Comparison of ENCODE assay signal across 8 mouse cellular contexts in the genomic region with DNA sequence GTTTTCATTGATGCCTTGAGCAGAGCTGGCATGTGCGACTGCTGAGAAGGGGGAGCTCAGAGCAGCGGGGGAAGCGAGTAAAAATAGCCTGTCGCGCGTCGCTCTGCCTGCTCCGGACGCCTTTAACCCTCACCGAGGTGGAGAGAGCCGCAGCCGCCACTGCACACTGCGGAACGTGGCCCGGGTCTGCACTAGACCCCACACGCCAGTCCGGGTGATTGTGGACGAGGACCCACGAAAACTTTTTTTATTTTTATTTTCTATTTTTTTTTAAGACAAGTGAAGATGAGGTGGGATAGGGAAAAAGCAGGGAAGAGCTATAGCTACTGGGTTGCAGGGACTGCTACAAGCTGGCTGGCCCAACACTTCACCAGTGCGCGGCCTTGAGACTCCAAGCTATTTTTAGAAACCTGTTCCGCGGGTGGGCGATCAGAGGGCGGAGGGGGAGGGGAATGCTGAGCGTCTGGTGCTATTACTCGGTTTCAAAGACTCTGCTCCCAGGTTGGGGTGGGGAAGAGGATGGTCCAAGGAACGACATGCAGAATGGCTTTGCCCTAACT. TPM values are rescaled to one million over a fixed set of nuclear protein-coding genes. Genes with fewer than 3 reads are reported as not detected.
DNase-seq lines count a peak whose midpoint lies in the region; ATAC-seq lines count a peak whose summit lies in the region.

No protein-coding gene starts in this region.

- 0 out of 2 replicates have a peak, but pooled peaks cover 10% of the 10 kb centered on the region for H3K9me3 ChIP-seq in megakaryocyte, embryonic 14.5 days
- H3K9me3 ChIP-seq in forebrain, embryonic 15.5 days, result no peaks in the 10 kb centered on the region
- H3K9me3 ChIP-seq in neural tube, embryonic 15.5 days (replicated peaks), result no peaks in the 10 kb centered on the region

- peak overlapping the region; percentile 70 for H3K9ac ChIP-seq in forebrain, embryonic 15.5 days (replicated peaks)
- H3K9ac ChIP-seq in neural tube, embryonic 15.5 days (replicated peaks), result peak overlapping the region; percentile 61

- peak overlapping the region; percentile 84 for H3K4me2 ChIP-seq in forebrain, embryonic 15.5 days (replicated peaks)
- H3K4me2 ChIP-seq in neural tube, embryonic 15.5 days, result peak overlapping the region; percentile 78

- no peaks in the 10 kb centered on the region for H3K36me3 ChIP-seq in megakaryocyte, embryonic 14.5 days (replicated peaks; ENCODE audit: low read length)
- no peaks in the 10 kb centered on the region for H3K36me3 ChIP-seq in forebrain, embryonic 15.5 days
- H3K36me3 ChIP-seq in neural tube, embryonic 15.5 days, result no peaks in the 10 kb centered on the region

- H3K4me3 ChIP-seq in megakaryocyte, embryonic 14.5 days (replicated peaks), result peak overlapping the region; percentile 67
- H3K4me3 ChIP-seq in forebrain, embryonic 15.5 days, result peak overlapping the region; percentile 74
- peak overlapping the region; percentile 64 for H3K4me3 ChIP-seq in neural tube, embryonic 15.5 days (replicated peaks)

- DNase-seq in layer of hippocampus, postnatal 25 days (ENCODE audit: extremely low spot score in 1 of 2, low spot score in 1 of 2), result peak; percentile 22 to 25
- no peak for DNase-seq in adrenal gland, postnatal 25 days
- no peak for DNase-seq in natural killer cell, adult 2 months (ENCODE audit: low spot score in 2 of 2)
- no peak for DNase-seq in thymus, adult 18-20 months

- ATAC-seq in megakaryocyte, adult 5-6 weeks (ENCODE audit: poor library complexity, severe bottlenecking), result no peak
- ATAC-seq in forebrain, embryonic 15.5 days (replicated peaks), result peak; percentile 75
- peak; percentile 58 for ATAC-seq in neural tube, embryonic 15.5 days (ENCODE audit: low FRiP score)

- H3K27me3 ChIP-seq in megakaryocyte, embryonic 14.5 days (replicated peaks), result peaks cover 97% of the 10 kb centered on the region
- 0 out of 2 replicates have a peak, but pooled peaks cover 9% of the 10 kb centered on the region for H3K27me3 ChIP-seq in forebrain, embryonic 15.5 days
- 0 out of 2 replicates have a peak, but pooled peaks cover 3% of the 10 kb centered on the region for H3K27me3 ChIP-seq in neural tube, embryonic 15.5 days (replicated peaks)

- under 1% methylated on average over 28 of the region's 28 CpGs for WGBS in forebrain, embryonic 15.5 days
- under 1% methylated on average over 28 of the region's 28 CpGs for WGBS in neural tube, embryonic 15.5 days

- H3K27ac ChIP-seq in forebrain, embryonic 15.5 days (replicated peaks), result peak overlapping the region; percentile 84
- peak overlapping the region; percentile 82 for H3K27ac ChIP-seq in neural tube, embryonic 15.5 days (replicated peaks)

- H3K4me1 ChIP-seq in megakaryocyte, embryonic 14.5 days, result peaks cover 24% of the 10 kb centered on the region
- H3K4me1 ChIP-seq in forebrain, embryonic 15.5 days, result peaks cover 48% of the 10 kb centered on the region
- peaks cover 56% of the 10 kb centered on the region for H3K4me1 ChIP-seq in neural tube, embryonic 15.5 days

RNA-seq across cellular contexts. Expression of gene Prmt8, which starts 2.6 kb away (rescaled TPM):
- polyA plus RNA-seq in megakaryocyte, embryonic 14.5 days (2012; ENCODE audit: insufficient read depth, low replicate concordance), result 0.21 and 2.2 TPM in 2 replicates
- not detected in 2 replicates for total RNA-seq in megakaryocyte, adult 5-6 weeks (2015)
- not detected in 2 replicates for total RNA-seq in megakaryocyte, adult 5-6 weeks (2017)
- polyA plus RNA-seq in forebrain, embryonic 15.5 days (2015; fragmentation: Nextera tagmentation; extraction: Ambion mirVana), result 26.1 and 26.8 TPM in 2 replicates
- 10 to 100 TPM; 66.7 to 71.6 TPM for total RNA-seq in layer of hippocampus, postnatal 25 days (2021)
- 32.8 and 37.9 TPM in 2 replicates for polyA plus RNA-seq in neural tube, embryonic 15.5 days (2015; fragmentation: Nextera tagmentation; extraction: Ambion mirVana)
- not detected in 2 replicates for total RNA-seq in adrenal gland, postnatal 25 days (2021)

Comparison
In these comparisons a context has a peak if more than half of its experiments do, and no peak if none do; other contexts are left out.
1. DNase-seq: peak in layer of hippocampus, postnatal 25 days (2 of 2); none in adrenal gland, postnatal 25 days (single experiment), natural killer cell, adult 2 months (0 of 2) and thymus, adult 18-20 months (0 of 2).
2. RNA of gene Prmt8, which starts 2.6 kb away (total RNA-seq): 66.7 to 71.6 TPM in layer of hippocampus, postnatal 25 days; not detected in adrenal gland, postnatal 25 days and not detected in megakaryocyte, adult 5-6 weeks; every median in the first group is over 10 times any median in the second.
3. Peak in every context shown above with its lines, with median percentiles within 50 percentile points of each other: H3K4me3 ChIP-seq.